Mouse (Mus musculus) central nervous system, embryonic 14 days (tissue): Measurements from ENCODE around the gene Gm3047. TPM values are rescaled to one million over a fixed set of nuclear protein-coding genes. Genes with fewer than 3 reads are reported as not detected.

Experiments
- polyA plus RNA-seq: library from polyadenylated mRNA; depleted of rRNA; stranded (reverse); fragments of >200 nt; gene quantifications from 2 replicates; pipeline ENCODE4 v1.2.3, GENCODE M21; 2012; rRNA removed

Gene Gm3047
- not detected in 2 replicates for polyA plus RNA-seq

GRCm38 (mm10) chr14:4555105-4555504 lies at the start of gene Gm3047:
Gene Gm3047, plus strand, starts transcription at chr14:4555405.

Other genes with a start within 250 kb of the Gm3047 start
- not detected in 2 replicates for gene Gm3149, start 238.1 kb upstream of the Gm3047 start, polyA plus RNA-seq
- 3.7 TPM in 2 replicates for gene 2610042L04Rik, start 220.6 kb upstream of the Gm3047 start, polyA plus RNA-seq
- 0.02 TPM in 1 of 2 replicates, not detected in the other for gene Gm3159, start 157.9 kb upstream of the Gm3047 start, polyA plus RNA-seq
- 4.7 and 4.9 TPM in 2 replicates for gene Gm3164, start 140.0 kb upstream of the Gm3047 start, polyA plus RNA-seq
- 4.9 and 5.0 TPM in 2 replicates for gene Gm3173, start 124.4 kb upstream of the Gm3047 start, polyA plus RNA-seq
- gene Gm3182, start 73.7 kb upstream of the Gm3047 start, polyA plus RNA-seq, result not detected in 2 replicates
- gene Gm8159, start 76.9 kb downstream of the Gm3047 start, polyA plus RNA-seq, result 0.05 and 0.08 TPM in 2 replicates
- gene Gm3239, start 108.8 kb downstream of the Gm3047 start, polyA plus RNA-seq, result 0.71 and 0.96 TPM in 2 replicates
- not detected in 2 replicates for gene Gm7876, start 153.8 kb downstream of the Gm3047 start, polyA plus RNA-seq
- gene Gm3252, start 171.4 kb downstream of the Gm3047 start, polyA plus RNA-seq, result 4.3 and 4.5 TPM in 2 replicates
- gene Gm9602, start 220.9 kb downstream of the Gm3047 start, polyA plus RNA-seq, result not detected in 2 replicates